In the genomic region with DNA sequence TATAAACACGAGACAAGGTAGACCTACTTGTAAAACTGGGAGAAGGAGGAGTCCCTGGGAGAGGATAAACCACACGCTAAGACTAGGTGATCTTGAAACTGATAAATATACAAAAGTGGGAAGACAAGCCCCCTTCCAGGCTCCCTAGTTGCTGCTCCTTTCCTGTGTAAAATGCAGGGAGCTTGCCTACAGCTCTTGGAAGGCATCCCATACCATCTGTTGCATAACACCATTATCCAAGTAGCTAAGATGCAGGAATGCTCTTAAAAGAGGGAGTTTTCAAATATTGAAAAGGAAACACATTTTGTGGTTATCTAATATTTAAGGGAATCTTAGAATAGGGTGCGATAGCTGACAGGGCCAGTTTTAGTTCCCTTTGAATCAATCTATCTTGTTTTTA, we compare ENCODE assay signal across 14 mouse cellular contexts.
A peak's percentile ranks its signal among the peaks of the same experiment; 100 is the strongest.
DNase-seq lines count a peak whose midpoint lies in the region.
"Had no signal": no experiment of that assay in that cellular context is flagged by ENCODE, and none has a peak within 500 bp of the region (broad histone marks: within the 10 kb centered on the region; RNA-seq: fewer than 3 reads in every experiment).

No protein-coding gene starts in this region.

- DNase-seq in cerebellum, postnatal 14 days: peak; percentile 51 to 53
- no peak for DNase-seq in cerebellum, adult 9-11 months
- DNase-seq in layer of hippocampus, adult 11-12 months (ENCODE audit: low spot score): peak; percentile 23
- no peak for DNase-seq in layer of hippocampus, postnatal 10 days (ENCODE audit: low spot score in 2 of 2)
- DNase-seq in right cerebral cortex, postnatal 10 days (ENCODE audit: low spot score in 2 of 2): peak; percentile 43 to 54
- no peak for DNase-seq in right cerebral cortex, postnatal 14 days
- no peak for DNase-seq in ovary, postnatal 36 days (ENCODE audit: low spot score)
- DNase-seq: adrenal gland, postnatal 36 days; gastrocnemius, postnatal 10 days; heart, postnatal 4 days; kidney, adult 8-10 months; kidney, postnatal 14 days; lung, adult 18-20 months; thymus, postnatal 25 days had no signal

Comparison
In these comparisons a context has a peak if more than half of its experiments do, and no peak if none do; other contexts are left out.
1. DNase-seq: peak in cerebellum, postnatal 14 days (2 of 2), layer of hippocampus, adult 11-12 months (single experiment) and right cerebral cortex, postnatal 10 days (2 of 2); none in cerebellum, adult 9-11 months (single experiment), layer of hippocampus, postnatal 10 days (0 of 2), right cerebral cortex, postnatal 14 days (single experiment) and ovary, postnatal 36 days (single experiment).